Mouse (Mus musculus) small intestine, adult 2 months (tissue): ENCODE measurements around the gene Mnt.

Source experiments
- CTCF ChIP-seq: fragments of 200-500 bp; IDR thresholded peaks from 2 replicates; pipeline ENCODE4 v1.5.1; 2012; ENCODE audit warnings: low read depth, mild to moderate bottlenecking, control low read depth, inconsistent platforms, low read length, moderate library complexity, mixed read lengths; ENCODE audit not compliant: insufficient replicate concordance, insufficient read length; ENCODE audit errors: extremely low read depth
- POLR2A ChIP-seq: fragments of 200-500 bp; IDR thresholded peaks from 2 replicates; pipeline ENCODE4 v1.6.1; 2012; ENCODE audit warnings: low read depth, mild to moderate bottlenecking, control low read depth, inconsistent platforms, low read length, moderate library complexity

DNA sequence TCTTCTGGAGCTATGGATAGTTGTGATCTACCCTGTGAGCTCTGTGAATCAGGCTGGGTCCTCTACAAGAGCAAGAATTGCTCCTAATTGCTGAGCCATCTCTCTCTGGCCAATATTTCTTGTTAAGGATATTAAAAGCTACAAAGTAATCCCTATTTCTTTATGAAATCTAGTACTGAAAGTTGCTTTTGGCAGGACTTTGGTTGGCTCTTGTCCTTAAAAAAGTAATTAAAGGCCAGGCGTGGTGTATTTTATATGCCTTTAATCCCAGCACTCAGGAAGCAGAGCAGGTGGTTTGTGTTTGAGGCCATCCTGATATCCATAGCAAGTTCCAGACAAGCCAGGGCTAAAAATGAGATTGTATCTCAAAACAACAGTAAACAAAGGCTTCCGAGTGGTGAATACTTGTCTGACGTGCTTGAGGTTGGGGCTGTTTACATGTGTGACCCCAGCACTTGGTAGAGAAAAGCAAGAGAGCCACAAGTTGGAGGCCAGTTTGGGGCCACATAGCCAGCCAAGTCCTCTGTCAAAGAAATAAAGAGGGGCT lies 26.6 kb upstream of the Mnt start:
- TF ChIP-seq CTCF = no peak
- TF ChIP-seq POLR2A = no peak
